Mouse (Mus musculus): Measurements from ENCODE around the gene Tnfsfm13. TPM values are rescaled to one million over a fixed set of nuclear protein-coding genes. Genes with fewer than 3 reads are reported as not detected.

Gene Tnfsfm13
- total and polyA plus RNA-seq, 3 experiments: 0.08 TPM; not detected in 2

DNA sequence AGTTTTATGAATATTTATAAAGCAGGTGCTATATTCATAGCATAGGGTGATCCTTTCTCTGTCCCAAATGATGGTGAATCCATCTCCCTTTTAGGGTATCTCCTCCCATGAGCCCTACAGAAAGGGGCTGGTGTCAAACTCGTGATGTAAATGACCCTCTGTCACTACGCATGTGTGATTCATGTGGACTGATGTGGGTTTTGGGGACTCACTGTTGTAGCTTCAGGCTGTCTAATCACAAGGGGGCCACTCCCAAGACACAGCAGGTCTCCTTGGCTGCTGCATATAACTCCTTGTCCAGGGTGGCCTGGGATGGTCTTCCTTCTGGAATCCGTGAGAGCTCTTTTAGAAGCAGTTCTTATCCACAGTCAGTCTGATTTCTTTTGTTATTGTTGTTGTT, 14.6 kb upstream of the Tnfsfm13 start:
- H3K9me3 ChIP-seq (replicated peaks; ENCODE audit: low read length): peaks cover 3% of the 10 kb centered on the region
- DNase-seq (ENCODE audit: extremely low read depth): no peak
- H3K27me3 ChIP-seq (replicated peaks): no peaks in the 10 kb centered on the region
- H3K27ac ChIP-seq (ENCODE audit: insufficient read depth, low read depth): no peak overlapping the region
- H3K4me3 ChIP-seq (replicated peaks in 1 of 3; ENCODE audit: low read depth in 2 of 3, low read length in 2 of 3, poor library complexity in 1 of 3): no peak overlapping the region
- in situ Hi-C loops (cut with MboI; ENCODE audit: low pct_ligation_motif_present, low pct_unique_long_range_greater_than_20kb, low sequenced_read_pairs): no loop called here
- H3K36me3 ChIP-seq (replicated peaks in 1 of 2; ENCODE audit: control insufficient read depth in 1 of 2, insufficient read depth in 1 of 2, low read length in 1 of 2): no peaks in the 10 kb centered on the region
- peaks cover 0 to 12% of the 10 kb centered on the region in 2 experiments; a peak in 1 of 4 replicates for H3K4me1 ChIP-seq (ENCODE audit: control insufficient read depth in 1 of 2, insufficient read depth in 2 of 2)
- no peak overlapping the region for H3K4me2 ChIP-seq (ENCODE audit: insufficient read depth, low read depth, poor library complexity, severe bottlenecking)
- TF ChIP-seq MAZ (IDR thresholded peaks at IDR 0.05; ENCODE audit: low read depth, low read length): no peak
- TF ChIP-seq USF2 (conservative IDR thresholded peaks at IDR 0.05; ENCODE audit: low read depth, low read length): no peak
- TF ChIP-seq CHD2 (IDR thresholded peaks at IDR 0.05; ENCODE audit: low read length): no peak
- no peak for TF ChIP-seq RCOR1 (conservative IDR thresholded peaks at IDR 0.05; ENCODE audit: low read depth, low read length)
- TF ChIP-seq BHLHE40 (IDR thresholded peaks at IDR 0.05; ENCODE audit: low read depth, low read length): no peak
- TF ChIP-seq JUND (conservative IDR thresholded peaks at IDR 0.05; ENCODE audit: low read depth, low read length): no peak
- no peak for TF ChIP-seq USF1 (IDR thresholded peaks at IDR 0.05; ENCODE audit: low read depth, low read length)
- TF ChIP-seq ZKSCAN1 (IDR thresholded peaks at IDR 0.05; ENCODE audit: borderline replicate concordance, low read depth, low read length): no peak
- no peak overlapping the region for H3K9ac ChIP-seq (ENCODE audit: insufficient read depth, low read depth)
- dilution Hi-C loops (cut with MboI; ENCODE audit: extremely low pct_ligation_motif_present, extremely low pct_unique_long_range_greater_than_20kb, low sequenced_read_pairs): no loop called here
- H3K79me2 ChIP-seq (replicated peaks; ENCODE audit: control insufficient read depth, extremely low read depth, insufficient read depth, poor library complexity, severe bottlenecking): no peaks in the 10 kb centered on the region

DNA sequence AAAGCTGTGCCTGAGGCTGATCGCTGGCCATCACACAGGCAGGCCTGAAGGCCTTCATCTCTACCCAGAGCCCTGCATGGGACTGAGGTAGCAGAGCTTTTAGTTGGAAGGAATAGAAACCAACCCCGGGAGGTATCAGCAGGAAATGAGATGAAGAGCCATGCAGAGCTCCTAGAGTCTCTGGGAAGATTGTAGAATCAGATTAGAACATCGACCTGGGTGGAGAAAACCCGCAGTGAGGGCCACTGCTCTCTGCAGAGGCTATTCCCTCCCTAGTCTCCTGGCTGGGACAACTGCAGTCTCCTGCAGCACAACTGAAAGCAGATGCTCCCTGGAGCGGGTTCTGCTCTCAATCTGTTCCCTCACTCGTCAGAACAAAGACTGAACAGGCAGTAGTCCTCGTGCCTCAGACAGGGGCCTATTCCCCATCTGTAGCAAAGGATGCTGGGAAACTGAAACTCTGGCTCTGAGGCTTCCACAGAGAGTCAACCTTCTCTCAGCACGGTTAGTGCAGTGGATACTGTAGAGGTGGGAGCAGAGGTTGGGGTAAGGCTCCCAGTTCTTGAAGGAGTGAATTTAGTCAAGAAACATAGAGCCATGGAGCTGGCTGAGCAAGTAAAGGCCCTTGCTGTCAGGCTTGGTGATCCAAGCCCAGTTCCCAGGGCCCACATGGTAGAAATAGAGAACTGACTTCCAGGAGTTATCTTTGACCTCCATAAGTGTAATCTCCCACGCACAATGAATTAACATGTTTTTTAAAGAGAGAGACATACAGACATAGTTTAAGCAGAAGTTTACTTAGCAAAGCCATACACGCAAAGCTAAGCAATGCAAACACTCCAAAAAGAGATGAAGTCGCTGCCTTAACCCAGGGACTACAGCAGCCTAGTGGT, 13.9 kb upstream of the Tnfsfm13 start:
- TF ChIP-seq KAT2A (IDR thresholded peaks at IDR 0.05; ENCODE audit: insufficient replicate concordance, low read length): no peak
- no peak for DNase-seq (ENCODE audit: extremely low read depth)
- no peak overlapping the region for H3K9ac ChIP-seq (ENCODE audit: insufficient read depth, low read depth)
- no peak overlapping the region for H3K27ac ChIP-seq (ENCODE audit: insufficient read depth, low read depth)
- peaks cover 0 to 12% of the 10 kb centered on the region in 2 experiments; a peak in 1 of 4 replicates for H3K4me1 ChIP-seq (ENCODE audit: control insufficient read depth in 1 of 2, insufficient read depth in 2 of 2)
- no peaks in the 10 kb centered on the region for H3K79me2 ChIP-seq (replicated peaks; ENCODE audit: control insufficient read depth, extremely low read depth, insufficient read depth, poor library complexity, severe bottlenecking)
- in situ Hi-C loops (cut with MboI; ENCODE audit: low pct_ligation_motif_present, low pct_unique_long_range_greater_than_20kb, low sequenced_read_pairs) (no loop called here), dilution Hi-C loops (cut with MboI; ENCODE audit: extremely low pct_ligation_motif_present, extremely low pct_unique_long_range_greater_than_20kb, low sequenced_read_pairs) (no loop called here)
- no peak overlapping the region for H3K4me2 ChIP-seq (ENCODE audit: insufficient read depth, low read depth, poor library complexity, severe bottlenecking)
- no peaks in the 10 kb centered on the region for H3K9me3 ChIP-seq (replicated peaks; ENCODE audit: low read length)
- no peak overlapping the region for H3K4me3 ChIP-seq (replicated peaks in 1 of 3; ENCODE audit: low read depth in 2 of 3, low read length in 2 of 3, poor library complexity in 1 of 3)
- no peaks in the 10 kb centered on the region for H3K27me3 ChIP-seq (replicated peaks)
- no peaks in the 10 kb centered on the region for H3K36me3 ChIP-seq (replicated peaks in 1 of 2; ENCODE audit: control insufficient read depth in 1 of 2, insufficient read depth in 1 of 2, low read length in 1 of 2)

GRCm38 (mm10) chr11:69708614-69709265, 12.8 kb upstream of the Tnfsfm13 start:
- Histone ChIP-seq H3K9me3 (replicated peaks; ENCODE audit: low read length) (no peaks in the 10 kb centered on the region), H3K4me3 (replicated peaks in 1 of 3; ENCODE audit: low read depth in 2 of 3, low read length in 2 of 3, poor library complexity in 1 of 3) (no peak overlapping the region), H3K27me3 (replicated peaks) (peaks cover 1% of the 10 kb centered on the region), H3K4me2 (ENCODE audit: insufficient read depth, low read depth, poor library complexity, severe bottlenecking) (no peak overlapping the region), H3K79me2 (replicated peaks; ENCODE audit: control insufficient read depth, extremely low read depth, insufficient read depth, poor library complexity, severe bottlenecking) (no peaks in the 10 kb centered on the region), H3K27ac (ENCODE audit: insufficient read depth, low read depth) (no peak overlapping the region), H3K4me1 (ENCODE audit: control insufficient read depth in 1 of 2, insufficient read depth in 2 of 2) (peaks cover 0 to 12% of the 10 kb centered on the region in 2 experiments; a peak in 1 of 4 replicates), H3K36me3 (replicated peaks in 1 of 2; ENCODE audit: control insufficient read depth in 1 of 2, insufficient read depth in 1 of 2, low read length in 1 of 2) (no peaks in the 10 kb centered on the region), H3K9ac (ENCODE audit: insufficient read depth, low read depth) (no peak overlapping the region)
- dilution Hi-C loops (cut with MboI; ENCODE audit: extremely low pct_ligation_motif_present, extremely low pct_unique_long_range_greater_than_20kb, low sequenced_read_pairs) (no loop called here), in situ Hi-C loops (cut with MboI; ENCODE audit: low pct_ligation_motif_present, low pct_unique_long_range_greater_than_20kb, low sequenced_read_pairs) (no loop called here)
- TF ChIP-seq EP300 (IDR thresholded peaks at IDR 0.05; ENCODE audit: low read length) (no peak), ZKSCAN1 (IDR thresholded peaks at IDR 0.05; ENCODE audit: borderline replicate concordance, low read depth, low read length) (no peak), MAZ (IDR thresholded peaks at IDR 0.05; ENCODE audit: low read depth, low read length) (no peak)
- DNase-seq (ENCODE audit: extremely low read depth): no peak

All from CH12.LX (cell line).